Mouse (Mus musculus): ENCODE measurements around the gene Ntrk3. TPM values are rescaled to one million over a fixed set of nuclear protein-coding genes. Genes with fewer than 3 reads are reported as not detected.

Gene Ntrk3
- total RNA-seq, 1 experiment from 2014 or later = 38.2 TPM

DNA sequence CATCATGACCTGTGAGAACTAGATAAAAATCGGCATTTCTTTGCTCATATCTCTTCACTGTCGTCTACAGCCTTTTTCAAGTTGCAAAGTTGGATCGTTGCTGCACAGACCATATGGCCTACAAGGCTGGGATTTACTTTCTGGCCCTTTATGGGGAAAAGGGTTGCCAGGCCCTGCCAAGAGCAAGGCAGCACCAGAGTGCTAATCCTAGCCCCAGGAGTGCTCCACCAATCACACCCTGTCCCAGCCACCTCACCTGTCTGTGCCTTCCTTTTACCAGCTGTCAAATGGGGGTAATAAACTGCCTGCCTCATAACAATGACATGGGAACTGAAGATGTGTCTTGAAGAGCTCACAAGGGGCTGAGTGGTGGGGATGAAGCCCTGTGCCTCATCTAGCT lies 218.1 kb downstream of the Ntrk3 start:
- no peak for DNase-seq

DNA sequence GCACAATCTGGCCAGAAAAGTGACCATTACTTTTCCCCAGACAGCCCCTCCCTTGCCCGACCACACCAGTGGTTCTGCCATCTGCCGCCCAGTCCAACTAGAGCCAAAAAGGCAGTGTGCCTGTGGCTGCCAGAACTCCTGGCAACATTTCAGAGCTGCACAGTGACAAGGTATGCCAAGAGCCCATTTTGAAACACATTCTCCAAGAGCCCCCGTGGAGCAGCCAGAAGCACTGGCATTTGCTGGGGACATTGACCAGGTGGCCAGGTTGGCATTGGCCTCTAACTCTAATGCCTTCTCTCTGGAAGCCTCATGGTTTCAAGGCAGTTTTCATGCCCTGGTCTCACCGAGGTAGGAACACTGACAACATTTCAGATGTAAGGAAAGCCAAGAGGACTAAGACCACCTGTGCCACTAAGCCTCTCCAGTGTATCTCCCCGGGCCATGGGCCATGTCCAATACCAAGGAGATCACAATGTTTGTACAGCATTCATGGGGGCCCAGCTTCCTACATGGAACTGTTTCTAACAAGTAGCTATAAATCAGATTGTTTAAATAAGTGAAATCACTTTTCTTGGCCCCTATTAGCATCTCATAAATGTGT lies 218.9 kb downstream of the Ntrk3 start:
- DNase-seq = peak; percentile 38

DNA sequence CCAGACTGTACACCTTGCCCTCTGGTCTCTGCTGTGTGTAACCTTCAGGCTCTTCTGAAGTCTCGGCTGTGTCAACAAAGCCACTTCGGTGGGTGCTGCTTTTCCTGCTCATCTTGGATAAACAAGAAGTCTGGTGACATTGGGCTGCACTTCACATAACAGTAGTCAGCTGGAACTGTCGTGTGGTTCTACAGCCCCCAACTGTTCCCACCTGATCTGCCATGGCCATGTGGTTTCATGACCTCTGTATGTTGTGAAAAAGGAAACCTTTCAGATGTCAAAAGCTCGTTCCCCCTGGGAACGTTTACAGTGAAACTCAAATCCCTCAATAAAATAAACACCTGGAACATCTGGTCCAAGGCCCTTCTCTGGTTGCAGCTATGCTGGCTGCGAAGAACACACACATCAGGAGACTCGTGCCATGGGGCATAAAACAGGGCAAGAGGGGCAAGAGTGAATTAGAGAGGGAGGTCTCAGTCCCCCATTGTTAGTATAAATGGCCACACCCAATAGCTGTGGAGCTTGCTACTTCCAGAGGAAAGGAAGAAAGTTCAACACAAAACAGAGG lies 222.7 kb downstream of the Ntrk3 start:
- no peak for DNase-seq

DNA sequence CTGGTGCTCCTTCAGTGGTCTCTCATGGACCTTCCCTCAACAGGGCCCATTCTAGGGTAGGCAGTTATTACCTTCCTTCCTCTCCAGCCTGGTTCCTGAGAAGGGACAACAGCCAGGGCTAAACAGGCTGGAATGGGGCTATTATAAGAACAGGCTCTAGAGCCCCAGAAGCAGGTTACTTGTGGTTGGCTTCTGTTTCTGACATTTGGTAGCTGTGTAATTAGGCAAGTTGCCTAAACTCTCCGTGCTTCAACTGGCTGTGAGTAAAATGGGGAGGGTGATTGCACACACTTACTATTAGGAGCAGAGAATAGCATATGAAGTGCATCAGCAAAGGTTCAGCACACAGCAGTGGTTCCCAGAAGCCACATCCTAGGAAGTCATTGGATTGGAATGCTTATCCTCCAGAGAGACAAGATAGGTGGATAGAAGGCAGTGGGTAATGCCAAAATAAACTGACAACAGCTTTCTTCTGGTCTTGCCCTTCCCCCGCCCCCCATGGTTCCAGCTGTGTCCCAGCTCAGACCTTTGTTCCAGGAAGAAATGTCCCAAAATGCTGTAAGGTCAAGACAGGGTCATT lies 230.7 kb downstream of the Ntrk3 start:
- no peak for DNase-seq

GRCm38 (mm10) chr7:78500863-78501262 lies 236.9 kb downstream of the Ntrk3 start:
- DNase-seq = no peak

DNA sequence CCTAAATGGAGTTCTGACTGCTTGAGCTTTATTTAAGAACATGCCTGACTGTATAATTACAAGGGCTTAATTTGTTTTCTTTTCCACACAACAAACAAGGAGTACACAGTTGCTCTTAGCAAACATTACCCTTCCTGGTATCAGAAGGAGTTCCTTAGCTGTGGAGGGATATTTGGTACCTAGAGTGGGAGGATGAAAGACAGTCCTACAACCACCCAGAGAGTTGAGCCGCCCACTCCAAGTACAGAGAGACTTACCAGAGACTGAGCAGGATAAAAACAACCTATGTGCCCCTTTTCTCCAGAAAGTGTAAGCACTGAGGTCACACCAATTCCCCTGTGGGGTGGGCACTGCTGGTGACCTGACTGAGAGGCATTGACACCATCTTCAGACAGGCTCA lies 237.8 kb downstream of the Ntrk3 start:
- no peak for DNase-seq

- no peak for DNase-seq
Observed at GRCm38 (mm10) chr7:78498356-78498755, 239.5 kb downstream of the Ntrk3 start.

DNA sequence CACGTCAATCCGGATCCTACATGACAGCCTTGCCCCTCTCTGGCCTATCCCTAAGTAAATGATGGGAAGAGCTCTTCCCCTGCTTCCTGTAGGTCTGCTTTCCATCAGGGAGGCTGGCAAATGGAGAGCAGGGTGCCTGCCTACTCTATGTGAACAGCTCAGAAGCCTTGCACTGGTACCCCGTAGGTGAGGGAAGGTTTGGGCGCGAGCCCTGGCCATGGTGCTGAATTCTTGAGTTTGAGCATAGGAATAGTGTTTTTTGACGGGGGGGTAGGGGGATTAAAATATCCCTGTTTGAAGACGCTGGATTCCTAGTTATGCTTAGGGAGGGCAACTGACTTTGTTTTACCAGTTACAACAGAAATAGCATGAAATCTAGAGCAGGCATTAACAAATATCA lies 240.0 kb downstream of the Ntrk3 start:
- peak; percentile 63 for DNase-seq

DNA sequence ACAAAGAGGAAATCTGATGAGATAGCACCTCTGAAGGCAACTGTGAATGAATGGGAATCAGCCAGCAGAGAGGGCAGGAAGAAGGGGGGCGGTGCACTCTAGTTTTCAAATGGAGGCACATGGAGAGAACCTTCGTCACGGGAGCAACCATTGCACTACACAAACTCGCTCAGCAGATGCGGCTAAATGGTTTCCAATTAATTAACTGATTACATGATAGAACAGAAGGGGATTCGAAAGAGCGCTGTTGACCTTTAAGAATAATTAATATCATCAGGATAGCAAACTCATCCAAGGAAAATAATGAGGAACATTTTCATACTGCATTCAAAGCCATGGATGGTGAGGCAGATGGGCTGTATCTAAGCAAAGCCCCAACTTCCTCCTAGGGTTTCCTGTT lies 244.2 kb downstream of the Ntrk3 start:
- DNase-seq = no peak

- DNase-seq = peak; percentile 58
Observed at GRCm38 (mm10) chr7:78491176-78491575, 246.6 kb downstream of the Ntrk3 start.

- no peak for DNase-seq
Observed at GRCm38 (mm10) chr7:78484290-78484689, 253.5 kb downstream of the Ntrk3 start.

DNA sequence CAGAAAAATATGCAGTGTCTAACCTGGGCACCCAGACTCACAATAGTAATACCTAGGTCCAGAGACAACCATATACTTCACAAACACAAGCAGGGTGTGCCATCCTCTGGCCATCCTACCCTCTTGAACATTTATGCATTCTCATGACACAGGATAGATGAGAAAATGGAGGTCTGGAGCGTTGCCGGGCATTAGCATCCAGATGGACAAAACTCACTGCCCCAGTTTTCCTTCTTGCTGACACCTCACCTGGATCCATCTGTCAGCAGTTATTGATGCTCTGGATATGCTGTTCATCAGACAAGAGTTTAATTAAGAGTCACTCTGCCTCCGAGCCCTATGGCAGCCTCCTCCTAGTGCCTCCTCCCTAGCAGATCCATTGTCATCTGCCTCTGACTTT lies 254.1 kb downstream of the Ntrk3 start:
- DNase-seq = no peak

DNA sequence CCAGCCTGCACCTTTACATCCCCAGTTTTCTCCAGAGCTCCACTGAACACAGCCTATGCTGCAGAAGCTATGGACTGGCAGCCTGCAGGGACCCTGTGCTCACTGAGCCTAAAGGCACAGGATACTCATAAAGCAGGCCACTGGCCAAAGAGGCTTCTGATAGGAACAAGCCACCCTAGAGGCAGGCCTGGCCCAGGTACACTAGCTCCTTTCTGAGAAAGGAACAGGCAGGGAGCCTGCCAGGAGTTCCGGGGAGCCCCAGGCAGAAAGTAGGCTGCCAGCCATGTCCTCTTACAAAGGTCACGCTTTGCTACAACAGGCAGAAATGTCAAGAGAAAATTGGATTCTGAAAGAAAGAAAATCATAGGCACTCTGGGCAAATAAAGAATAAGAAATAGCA lies 254.8 kb downstream of the Ntrk3 start:
- DNase-seq = peak; percentile 57

DNA sequence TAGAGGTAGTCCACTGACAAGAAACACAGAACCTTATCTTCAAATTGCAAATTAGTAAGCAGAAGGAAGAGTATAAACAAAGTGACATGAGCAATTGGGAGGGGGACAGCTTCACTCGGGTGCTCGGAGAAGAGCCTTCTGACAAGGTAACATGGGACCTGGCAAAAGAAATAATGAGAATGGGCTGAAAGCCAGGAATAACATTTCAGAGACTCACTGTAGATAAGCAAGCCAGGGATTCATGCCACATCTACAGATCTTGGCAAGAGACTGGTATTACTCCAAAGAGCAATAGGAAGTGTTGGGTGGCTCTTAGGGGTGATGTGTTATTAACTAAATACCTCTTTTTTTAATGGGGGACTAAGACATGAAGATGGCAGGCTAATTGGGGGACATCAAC lies 258.9 kb downstream of the Ntrk3 start:
- DNase-seq = peak; percentile 16

GRCm38 (mm10) chr7:78471755-78472154 lies 266.1 kb downstream of the Ntrk3 start:
- no peak for DNase-seq

- DNase-seq = no peak
Observed at GRCm38 (mm10) chr7:78471270-78471669, 266.5 kb downstream of the Ntrk3 start.

DNA sequence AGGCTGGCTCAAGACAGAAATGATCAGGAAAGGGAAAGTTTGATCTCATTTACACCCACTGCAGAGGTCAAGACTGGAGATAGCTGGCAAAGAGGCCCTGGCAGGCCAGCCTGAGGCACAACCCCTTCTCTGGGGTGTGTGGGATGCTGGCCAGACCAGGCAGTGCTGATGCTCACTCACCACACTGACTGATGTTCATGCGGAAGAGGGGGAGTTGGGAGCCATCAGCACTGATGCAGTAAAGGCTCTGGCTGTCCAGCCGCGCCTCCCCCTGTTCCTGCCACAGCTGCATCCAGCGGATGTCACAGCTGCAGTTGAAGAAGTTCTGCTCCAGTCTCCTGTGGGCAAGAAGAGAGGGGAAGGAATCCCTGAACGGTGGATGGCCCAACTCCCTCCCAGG lies 275.2 kb downstream of the Ntrk3 start:
- no peak for DNase-seq

GRCm38 (mm10) chr7:78459021-78459420 lies 278.8 kb downstream of the Ntrk3 start:
- DNase-seq = no peak

DNA sequence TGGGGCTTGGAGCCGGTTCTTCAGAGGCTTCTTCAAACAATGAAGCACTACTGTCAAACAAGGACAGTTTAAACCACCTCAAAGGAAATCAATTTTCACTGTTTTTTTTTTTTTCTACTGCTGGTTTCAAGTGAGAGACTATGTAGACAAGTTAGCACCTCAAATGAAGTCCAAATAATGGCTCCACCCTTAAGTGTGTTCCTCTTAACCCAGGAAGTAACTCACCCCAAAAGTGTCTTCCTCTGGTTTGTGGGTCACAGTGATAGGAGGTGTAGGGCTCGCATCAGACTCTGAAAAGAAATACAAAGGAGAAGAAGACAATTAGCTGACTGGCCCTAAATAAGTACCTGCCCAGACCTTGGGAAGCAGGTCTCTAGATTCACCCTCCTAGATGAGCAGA lies 286.1 kb downstream of the Ntrk3 start:
- DNase-seq = no peak

GRCm38 (mm10) chr7:78449909-78450592 lies 287.8 kb downstream of the Ntrk3 start:
- DNase-seq = peak; percentile 42

GRCm38 (mm10) chr7:78448841-78449240 lies 289.0 kb downstream of the Ntrk3 start:
- no peak for DNase-seq

- DNase-seq = no peak
Observed at GRCm38 (mm10) chr7:78443373-78444036, 294.3 kb downstream of the Ntrk3 start.

DNA sequence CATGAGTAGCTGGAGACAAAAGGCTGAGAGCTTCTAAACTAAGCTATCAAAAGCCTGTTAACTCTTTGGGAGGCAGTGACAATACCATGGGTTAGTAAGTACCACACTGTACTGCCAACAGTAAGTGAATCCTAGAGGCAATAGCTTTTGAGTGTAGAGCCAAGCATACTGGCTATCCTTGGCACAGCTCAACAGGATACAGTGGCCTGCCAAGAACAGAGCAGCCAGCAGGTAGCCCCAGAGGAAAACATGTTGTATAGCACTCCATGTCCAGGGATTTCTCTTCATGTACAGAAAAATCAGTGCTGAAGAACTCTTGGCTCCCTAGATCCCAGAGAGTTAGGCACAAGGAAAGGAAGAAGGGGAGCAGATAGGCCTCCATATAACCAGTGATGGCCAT lies 296.1 kb downstream of the Ntrk3 start:
- peak; percentile 15 for DNase-seq
